Mouse (Mus musculus) midbrain, postnatal 0 days (tissue): ENCODE results near the gene Slc5a3. TPM values are rescaled to one million over a fixed set of nuclear protein-coding genes. Genes with fewer than 3 reads are reported as not detected.
"Not testable (repeated sequence)": the region's sequence is repeated elsewhere in the genome, so short reads cannot be mapped to it uniquely, and the experiment has no call there.

Experiments used
- ATAC-seq: fragments of 200-750 bp; cut with Nextera tagmentation; 2 replicates; pipeline ENCODE4 v1.8.0; 2017; ENCODE audit warnings: moderate number of reproducible peaks, mild to moderate bottlenecking, moderate TSS enrichment, moderate library complexity; ENCODE audit not compliant: low FRiP score
- DNase-seq: peaks from one replicate; pipeline ENCODE4 v3.0.0-alpha.2; 2015; ENCODE audit warnings: low spot score
- H3K27ac ChIP-seq: fragments of 300-500 bp; sonication (generic); 2 replicates; pipeline ENCODE4 v1.5.1; 2014; ENCODE audit warnings: low read depth, mild to moderate bottlenecking, low read length, mixed read lengths
- H3K27me3 ChIP-seq: fragments of 300-500 bp; sonication (generic); 2 replicates; pipeline ENCODE4 v1.6.1; 2014; ENCODE audit warnings: low read length, control low read depth, mixed read lengths; ENCODE audit not compliant: insufficient read depth
- H3K36me3 ChIP-seq: fragments of 300-500 bp; sonication (generic); 2 replicates; pipeline ENCODE4 v1.6.1; 2014; ENCODE audit warnings: low read length, control low read depth, mixed read lengths; ENCODE audit not compliant: insufficient read depth
- H3K4me1 ChIP-seq: fragments of 300-500 bp; sonication (generic); 2 replicates; pipeline ENCODE4 v1.6.1; 2014; ENCODE audit warnings: mild to moderate bottlenecking, control low read depth, antibody characterized with exemption, low read length, mixed read lengths; ENCODE audit not compliant: insufficient read depth
- H3K4me2 ChIP-seq: fragments of 300-500 bp; sonication (generic); 2 replicates; pipeline ENCODE4 v1.6.1; 2014; ENCODE audit warnings: low read depth, mild to moderate bottlenecking, low read length, mixed read lengths; ENCODE audit not compliant: poor library complexity, severe bottlenecking
- H3K4me3 ChIP-seq: fragments of 300-500 bp; sonication (generic); 2 replicates; pipeline ENCODE4 v1.5.1; 2014; ENCODE audit warnings: low read depth, mild to moderate bottlenecking, low read length, moderate library complexity
- H3K9ac ChIP-seq: fragments of 300-500 bp; sonication (generic); replicated peaks from 2 replicates; pipeline ENCODE4 v1.6.1; 2014; ENCODE audit warnings: mild to moderate bottlenecking, low read length, moderate library complexity, mixed read lengths; ENCODE audit not compliant: poor library complexity, severe bottlenecking
- H3K9me3 ChIP-seq: fragments of 300-500 bp; sonication (generic); 2 replicates; pipeline ENCODE4 v1.6.1; 2016; ENCODE audit warnings: low read length, control low read depth
- CTCF ChIP-seq: IDR thresholded peaks from 2 replicates; pipeline ENCODE4 v1.5.1; 2016; ENCODE audit warnings: antibody characterized with exemption, mild to moderate bottlenecking
- WGBS: fragments of 180-500 bp; shearing (Covaris S2); extraction: QIAGEN DNeasy Blood & Tissue Kit; methylation state at CpG from one replicate; pipeline ENCODE4 v1.1.7; 2014; 5-methylcytosine and 5-hydroxymethylcytosine counted together
- polyA plus RNA-seq: library from polyadenylated mRNA; unstranded; fragments of >200 nt; fragmentation: Nextera tagmentation; extraction: Ambion mirVana; gene quantifications from 2 replicates; pipeline ENCODE4 v1.2.1, GENCODE M21; 2015
- total RNA-seq: library from RNA; depleted of rRNA; stranded (reverse); fragments of >200 nt; gene quantifications from 2 replicates; pipeline ENCODE4 v1.2.3, GENCODE M21; 2014

The Slc5a3 gene
- total and polyA plus RNA-seq, 2 experiments from 2014 or later = 12.0 to 40.0 TPM

DNA sequence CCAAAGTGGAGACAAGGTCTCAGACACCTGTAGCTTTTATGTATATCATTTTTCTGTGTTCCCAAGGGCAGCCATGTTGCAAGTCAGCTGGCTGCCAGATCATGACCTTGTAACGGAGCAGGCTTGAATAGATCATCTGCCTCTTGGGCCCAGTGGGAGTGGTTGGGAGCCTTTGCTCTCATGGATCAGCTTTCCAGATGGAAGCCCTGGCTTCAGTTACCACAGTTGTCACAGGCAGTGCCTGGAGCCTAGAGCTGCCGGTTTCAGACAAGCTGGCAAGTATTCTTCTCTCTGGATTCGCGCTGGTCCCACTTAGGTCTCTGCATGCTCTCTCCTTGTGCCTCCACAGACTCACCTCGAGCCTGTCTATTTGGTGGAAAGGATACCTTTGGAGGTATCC is 44.0 kb downstream of the Slc5a3 start:
- TF ChIP-seq CTCF = no peak
- no peaks in the 10 kb centered on the region for H3K27me3 ChIP-seq
- H3K4me2 ChIP-seq = no peak overlapping the region
- WGBS = 81% methylated on average over 5 of the region's 5 CpGs
- DNase-seq (peak; percentile 43), ATAC-seq (no peak)
- H3K9me3 ChIP-seq = no peaks in the 10 kb centered on the region
- H3K9ac ChIP-seq = no peak overlapping the region
- H3K4me1 ChIP-seq = no peaks in the 10 kb centered on the region
- peaks cover 7% of the 10 kb centered on the region; the same call in 1 of the 2 replicates for H3K36me3 ChIP-seq
- H3K27ac ChIP-seq = no peak overlapping the region
- no peak overlapping the region for H3K4me3 ChIP-seq

DNA sequence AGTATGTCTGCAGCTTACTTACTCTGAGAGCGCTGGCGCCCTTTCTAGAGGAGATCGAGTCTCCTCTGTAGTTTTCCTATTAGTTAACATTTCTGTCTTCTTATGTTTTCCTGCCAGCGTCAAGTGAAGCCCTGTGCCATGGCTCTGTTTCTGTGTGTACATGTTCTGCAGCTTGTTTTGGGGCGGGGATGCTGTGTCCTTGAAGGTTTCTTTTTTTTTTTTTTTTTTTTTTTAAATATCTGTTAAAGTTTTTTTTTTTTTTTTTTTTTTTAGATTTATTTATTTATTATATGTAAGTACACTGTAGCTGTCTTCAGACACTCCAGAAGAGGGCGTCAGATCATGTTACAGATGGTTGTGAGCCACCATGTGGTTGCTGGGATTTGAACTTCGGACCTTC is 44.8 kb downstream of the Slc5a3 start:
- WGBS = 96% methylated on average over 6 of the region's 7 CpGs
- not testable (repeated sequence) for H3K4me2 ChIP-seq, H3K36me3 ChIP-seq, DNase-seq, H3K27me3 ChIP-seq, H3K9me3 ChIP-seq, H3K27ac ChIP-seq, H3K4me1 ChIP-seq, H3K4me3 ChIP-seq, ATAC-seq, H3K9ac ChIP-seq

DNA sequence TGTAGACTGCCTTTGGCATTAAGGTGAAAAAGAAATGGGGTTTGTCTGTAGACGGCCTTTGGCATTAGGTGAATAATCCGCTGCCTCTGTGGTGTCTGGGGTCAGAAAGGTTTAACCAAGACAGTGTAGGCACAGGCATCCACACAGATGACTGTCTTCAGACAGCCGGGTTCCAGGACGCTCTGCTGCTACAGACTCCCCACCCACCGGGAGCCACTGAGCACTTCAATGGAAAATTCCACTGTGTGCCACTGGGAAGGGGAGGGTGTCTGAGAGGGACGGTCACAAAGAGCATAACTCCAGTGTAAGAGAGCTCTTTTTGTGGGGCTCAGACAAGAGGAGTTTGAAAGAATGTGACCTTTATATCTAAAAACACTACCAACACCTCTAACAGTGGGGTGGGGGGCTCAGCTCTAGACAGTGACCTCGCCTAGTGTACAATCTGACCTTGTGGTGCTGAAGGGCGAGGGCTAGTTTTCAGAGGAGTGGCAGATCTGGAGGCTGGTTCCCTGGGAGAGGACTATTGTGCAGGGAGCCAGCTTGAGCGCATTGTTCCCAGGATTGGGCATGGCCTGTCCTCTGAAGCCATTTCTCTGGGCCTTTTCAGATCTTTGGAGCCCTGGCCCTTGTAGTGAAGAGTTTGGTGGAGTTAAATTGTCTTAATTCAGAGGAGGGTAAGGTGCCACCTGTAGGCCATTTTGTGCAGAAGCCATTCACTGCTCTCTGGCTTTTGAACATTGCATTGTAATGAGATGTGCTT is 45.6 kb downstream of the Slc5a3 start:
- Histone ChIP-seq H3K27ac (no peak overlapping the region), H3K4me1 (no peaks in the 10 kb centered on the region), H3K27me3 (no peaks in the 10 kb centered on the region), H3K9ac (no peak overlapping the region), H3K36me3 (peaks cover 7% of the 10 kb centered on the region; the same call in 1 of the 2 replicates), H3K4me2 (no peak overlapping the region), H3K9me3 (no peaks in the 10 kb centered on the region), H3K4me3 (no peak overlapping the region)
- TF ChIP-seq CTCF = peak; percentile 47
- 30% methylated on average over 9 of the region's 9 CpGs for WGBS
- ATAC-seq (no peak), DNase-seq (no peak)

DNA sequence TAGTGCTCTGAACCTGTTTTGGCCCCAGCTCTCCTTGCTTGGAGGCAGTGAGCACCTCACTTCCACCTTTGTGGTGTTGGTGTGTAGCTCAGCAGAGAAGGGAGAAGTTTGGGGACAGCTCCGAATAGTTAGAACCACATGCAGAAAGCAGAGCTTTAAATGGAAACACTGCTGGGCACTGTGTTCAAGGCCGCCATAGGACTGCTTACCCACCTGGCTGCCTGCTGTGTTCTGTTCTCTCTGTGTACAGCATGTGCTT is 46.1 kb downstream of the Slc5a3 start:
- H3K9ac ChIP-seq = no peak overlapping the region
- no peak overlapping the region for H3K27ac ChIP-seq
- no peaks in the 10 kb centered on the region for H3K4me1 ChIP-seq
- peaks cover 7% of the 10 kb centered on the region; the same call in 1 of the 2 replicates for H3K36me3 ChIP-seq
- WGBS = 70% methylated on average over 2 of the region's 2 CpGs
- H3K27me3 ChIP-seq = no peaks in the 10 kb centered on the region
- ATAC-seq (no peak), DNase-seq (no peak)
- no peaks in the 10 kb centered on the region for H3K9me3 ChIP-seq
- TF ChIP-seq CTCF = no peak
- no peak overlapping the region for H3K4me2 ChIP-seq
- no peak overlapping the region for H3K4me3 ChIP-seq

DNA sequence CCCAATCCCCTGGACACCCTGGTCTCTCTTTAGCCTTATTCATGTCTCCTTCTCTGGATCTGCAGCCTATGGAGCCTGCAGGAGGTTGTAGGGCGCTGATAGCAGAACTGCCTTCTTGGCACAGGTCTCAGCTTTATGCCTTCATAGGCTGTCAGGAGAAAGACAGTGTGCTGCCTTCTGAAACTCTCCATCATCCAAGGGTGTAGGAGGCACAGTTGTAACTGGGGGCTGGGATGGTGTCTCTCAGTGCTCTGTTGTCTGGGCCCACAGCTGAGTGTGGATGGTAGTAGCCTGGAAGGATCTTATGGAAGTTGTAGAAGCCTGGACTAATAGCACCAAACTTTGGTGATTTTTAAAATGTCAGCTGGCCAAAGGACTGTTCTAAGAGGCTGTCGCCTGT is 46.8 kb downstream of the Slc5a3 start:
- DNase-seq = no peak
- Histone ChIP-seq H3K9me3 (no peaks in the 10 kb centered on the region), H3K36me3 (peaks cover 5% of the 10 kb centered on the region; the same call in 1 of the 2 replicates), H3K27me3 (no peaks in the 10 kb centered on the region), H3K27ac (no peak overlapping the region), H3K4me1 (no peaks in the 10 kb centered on the region), H3K9ac (no peak overlapping the region), H3K4me3 (no peak overlapping the region), H3K4me2 (no peak overlapping the region)
- no peak for ATAC-seq
- TF ChIP-seq CTCF = no peak
- 95% methylated on average over 2 of the region's 2 CpGs for WGBS

DNA sequence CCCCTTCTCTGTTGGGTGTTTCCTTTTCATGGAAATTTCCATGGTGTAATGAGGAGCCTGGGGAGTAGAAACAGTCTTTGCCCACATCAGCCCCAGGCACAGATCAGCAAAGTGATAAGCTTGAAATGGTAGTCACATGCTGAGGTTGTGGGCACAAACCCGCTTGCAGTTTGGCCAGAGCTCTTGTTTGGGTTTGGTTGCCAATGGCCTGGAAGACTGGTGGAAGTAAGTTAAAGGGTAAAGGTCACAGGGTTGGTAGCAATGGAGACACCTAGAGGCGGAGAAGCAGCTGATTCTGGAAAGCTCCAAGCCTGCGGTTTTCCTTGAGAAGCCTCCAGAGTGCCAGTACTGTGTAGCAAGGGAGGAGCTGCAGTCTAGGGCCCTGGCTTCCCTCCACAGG is 47.5 kb downstream of the Slc5a3 start:
- Histone ChIP-seq H3K4me3 (no peak overlapping the region), H3K27ac (no peak overlapping the region), H3K4me1 (no peaks in the 10 kb centered on the region), H3K9ac (no peak overlapping the region), H3K36me3 (no peaks in the 10 kb centered on the region), H3K4me2 (no peak overlapping the region), H3K9me3 (no peaks in the 10 kb centered on the region), H3K27me3 (no peaks in the 10 kb centered on the region)
- WGBS = 73% methylated on average over 3 of the region's 3 CpGs
- ATAC-seq = no peak
- no peak for TF ChIP-seq CTCF
- DNase-seq = no peak
